Mouse (Mus musculus): ENCODE measurements at regions not wholly inside any gene's neighbourhood (a gene's known extent, or its start where the extent isn't known, plus 50 kb on each side); places are given as distances from the start of the nearest gene placed in this dataset.

DNA sequence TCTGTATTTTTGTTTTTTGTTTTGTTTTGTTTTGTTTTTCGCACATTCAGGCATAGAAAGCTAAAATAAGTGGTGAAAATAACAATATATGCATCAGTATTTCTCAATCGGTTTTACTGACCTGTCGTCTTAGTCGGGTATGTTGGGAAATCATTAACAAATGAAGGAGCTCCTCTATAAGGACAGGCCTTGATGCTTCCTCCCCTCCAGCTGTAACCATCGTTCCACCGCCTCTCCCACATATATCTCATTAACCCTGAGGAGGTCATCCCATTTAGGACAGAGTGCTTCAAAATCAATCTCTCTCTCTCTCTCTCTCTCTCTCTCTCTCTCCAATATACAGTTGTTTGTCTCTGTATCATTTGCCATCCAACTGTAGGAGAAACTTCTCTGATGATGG, 492.4 kb downstream of the Efnb2 start:
- no peak for DNase-seq

DNA sequence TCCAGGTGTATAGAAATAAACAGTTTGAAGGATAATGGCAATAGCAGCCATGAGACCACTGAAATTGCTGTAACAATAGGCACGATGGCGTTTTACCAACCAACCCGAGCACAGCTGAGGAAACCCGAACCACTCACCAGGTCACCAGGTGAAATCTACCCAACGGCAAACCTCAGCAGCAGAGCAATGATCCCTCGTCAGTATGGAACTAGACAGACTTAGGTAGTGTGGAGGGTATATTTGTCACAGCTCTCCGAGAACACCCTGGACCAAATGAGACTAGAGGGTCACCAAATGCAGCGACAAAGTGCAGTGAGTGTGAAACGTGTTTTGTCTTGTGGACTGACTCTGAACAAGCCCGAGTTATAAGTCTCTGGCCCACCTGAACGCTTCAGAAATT, 492.8 kb downstream of the Efnb2 start:
- DNase-seq: no peak

DNA sequence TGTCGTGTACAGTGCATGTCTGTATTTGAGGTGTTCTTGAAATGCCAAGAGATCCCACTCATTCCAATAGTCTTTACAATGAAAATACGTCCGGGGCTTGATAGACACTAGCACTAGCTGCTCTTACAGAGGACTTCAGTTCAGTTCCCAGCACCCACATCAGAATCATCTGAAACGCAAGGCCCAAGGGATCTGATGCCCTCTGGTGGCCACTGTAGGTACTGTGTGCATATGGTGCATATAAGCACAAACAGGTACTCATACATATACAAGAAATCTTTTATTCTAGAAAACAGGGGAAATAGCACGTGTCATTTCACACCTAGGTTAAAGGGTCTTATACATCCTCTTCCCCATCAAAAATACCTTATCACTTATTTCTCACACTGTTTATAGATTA, 513.5 kb downstream of the Efnb2 start:
- DNase-seq: no peak

DNA sequence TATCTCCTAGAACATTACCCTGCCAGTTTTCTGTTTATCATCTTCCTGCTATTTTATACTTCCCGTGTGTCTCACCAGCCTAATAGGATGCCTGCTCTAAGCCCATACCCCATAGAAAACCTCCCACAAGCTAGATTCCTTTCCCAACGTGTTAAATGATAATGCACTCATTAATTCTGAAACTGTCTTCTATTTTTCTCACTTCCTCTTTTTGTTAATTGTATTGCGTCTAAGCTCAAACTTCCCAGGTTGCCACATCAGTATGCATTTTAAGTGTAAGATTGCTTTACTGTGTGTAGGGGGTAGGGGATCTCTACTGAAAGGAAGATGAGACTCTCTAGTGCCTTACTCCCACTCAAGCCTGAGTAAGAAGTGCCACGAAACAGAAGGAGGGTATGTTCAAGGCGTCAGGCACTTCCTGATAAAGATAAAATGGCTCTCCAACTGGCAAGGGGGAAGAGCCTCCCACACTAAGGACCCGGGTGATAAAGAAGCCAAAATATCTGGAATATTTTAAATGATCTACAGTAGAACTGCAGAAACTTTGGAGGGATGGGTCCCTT, 518.0 kb downstream of the Efnb2 start:
- DNase-seq: no peak

DNA sequence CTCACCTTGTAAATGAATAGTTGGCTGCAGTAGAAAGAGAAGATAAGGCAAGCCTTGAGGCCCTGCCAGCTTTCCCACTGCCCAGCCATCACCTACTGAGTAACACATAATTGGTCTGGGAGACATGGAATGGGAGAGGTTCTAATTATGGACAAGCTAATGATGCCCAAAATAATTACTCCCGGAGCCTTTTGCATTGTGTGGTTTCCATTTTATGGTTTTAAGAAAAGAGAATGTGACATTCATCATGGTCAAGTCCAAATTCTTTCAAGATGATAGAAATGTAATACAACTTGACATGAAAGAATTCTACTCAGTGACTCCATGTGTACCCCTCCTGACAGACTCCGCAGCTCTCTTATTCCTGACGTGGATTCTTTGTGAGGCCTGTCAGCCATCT, 518.6 kb downstream of the Efnb2 start:
- no peak for DNase-seq

DNA sequence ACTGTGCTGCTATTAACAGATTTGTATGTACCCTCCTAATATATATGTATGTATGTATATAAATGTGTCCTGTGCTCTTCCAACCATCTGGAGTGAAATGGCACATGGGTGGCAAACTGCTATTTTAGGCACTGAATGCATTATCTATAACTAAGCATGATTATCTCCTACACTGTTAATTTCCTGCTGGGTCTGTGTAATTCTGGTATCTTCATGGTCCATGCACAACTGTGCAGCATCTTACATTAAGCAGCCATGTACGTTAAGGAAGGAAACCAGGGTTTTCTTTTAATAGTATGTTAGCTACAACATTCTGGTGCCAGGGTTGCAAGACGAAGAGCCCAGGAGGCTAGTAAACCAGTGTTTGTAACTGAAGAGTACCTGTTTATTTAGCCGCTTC, 521.3 kb downstream of the Efnb2 start:
- no peak for DNase-seq

DNA sequence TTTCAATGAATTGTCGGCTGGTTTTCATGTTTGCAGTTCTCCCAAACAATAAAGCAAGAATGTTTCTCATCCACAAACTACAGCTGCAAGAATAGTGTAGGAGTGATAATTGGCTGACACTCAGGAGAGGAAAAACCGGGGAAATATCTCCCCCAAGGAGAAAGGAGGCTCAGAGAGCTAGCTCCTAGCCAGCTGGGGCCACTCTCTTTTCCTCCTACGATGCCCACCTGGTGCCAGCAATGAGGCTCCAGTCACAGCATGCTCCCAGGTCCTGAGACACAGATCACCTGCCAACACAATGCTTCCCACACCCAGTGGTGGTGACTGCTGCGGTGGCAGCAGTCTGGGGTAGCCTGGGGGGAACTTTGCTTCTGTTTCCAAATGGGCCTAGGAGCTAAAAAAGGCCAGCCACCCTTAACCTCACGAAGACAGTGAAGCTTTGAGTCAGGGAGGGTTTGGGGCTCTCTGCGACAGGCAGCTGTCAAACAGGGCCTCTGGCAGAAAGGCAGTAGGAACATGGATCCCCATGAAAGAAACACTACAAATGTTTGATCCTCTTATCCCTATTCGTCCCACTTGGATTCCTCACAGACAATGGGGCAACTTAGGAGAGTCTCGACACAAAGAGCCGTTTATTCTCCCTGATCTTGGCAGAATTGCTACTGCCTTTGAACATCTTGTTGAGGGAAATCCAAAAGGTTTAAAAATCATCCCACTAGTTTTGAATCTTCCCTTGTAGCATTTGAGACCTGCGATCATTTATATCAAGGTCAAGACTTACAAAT, 527.8 kb downstream of the Efnb2 start:
- DNase-seq: no peak

DNA sequence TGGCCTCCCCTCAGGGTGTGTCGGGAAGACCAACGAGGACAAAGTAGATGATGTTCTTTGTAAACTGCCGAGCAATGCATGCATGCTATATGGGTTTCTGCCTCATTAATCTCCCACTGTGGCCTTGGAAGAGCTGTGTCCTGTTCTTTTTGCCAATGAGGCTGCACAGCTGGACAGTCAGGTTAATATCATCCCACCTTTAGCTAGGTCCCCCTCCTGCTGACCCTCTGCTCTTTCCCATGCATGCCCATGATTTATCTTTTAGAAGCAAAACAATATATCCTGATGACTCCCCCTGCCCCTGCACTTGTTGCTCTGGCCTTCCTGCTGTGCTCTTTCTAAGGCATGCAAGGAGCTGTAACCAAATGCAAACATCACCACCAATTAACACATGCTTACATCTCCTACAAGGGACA, 529.1 kb downstream of the Efnb2 start:
- DNase-seq: no peak

DNA sequence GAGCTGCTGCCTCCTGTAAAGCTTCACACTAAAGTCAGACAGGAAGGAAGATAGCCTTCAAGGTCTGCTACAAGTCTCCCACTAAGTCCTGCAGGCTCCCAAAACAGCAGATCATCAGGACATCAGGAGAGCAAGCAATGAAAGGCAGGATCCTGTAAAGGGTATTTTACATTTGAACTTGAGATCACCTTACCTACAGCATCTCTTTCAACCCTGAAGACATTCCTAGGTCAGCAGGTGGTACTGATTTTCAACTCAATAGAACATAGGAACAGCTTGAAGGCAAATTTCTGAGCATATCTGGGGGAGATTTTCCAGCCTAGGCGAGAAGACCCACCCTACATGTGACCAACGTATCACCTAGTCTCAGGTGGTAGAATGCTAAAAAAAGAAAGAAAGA, 530.2 kb downstream of the Efnb2 start:
- DNase-seq: no peak

DNA sequence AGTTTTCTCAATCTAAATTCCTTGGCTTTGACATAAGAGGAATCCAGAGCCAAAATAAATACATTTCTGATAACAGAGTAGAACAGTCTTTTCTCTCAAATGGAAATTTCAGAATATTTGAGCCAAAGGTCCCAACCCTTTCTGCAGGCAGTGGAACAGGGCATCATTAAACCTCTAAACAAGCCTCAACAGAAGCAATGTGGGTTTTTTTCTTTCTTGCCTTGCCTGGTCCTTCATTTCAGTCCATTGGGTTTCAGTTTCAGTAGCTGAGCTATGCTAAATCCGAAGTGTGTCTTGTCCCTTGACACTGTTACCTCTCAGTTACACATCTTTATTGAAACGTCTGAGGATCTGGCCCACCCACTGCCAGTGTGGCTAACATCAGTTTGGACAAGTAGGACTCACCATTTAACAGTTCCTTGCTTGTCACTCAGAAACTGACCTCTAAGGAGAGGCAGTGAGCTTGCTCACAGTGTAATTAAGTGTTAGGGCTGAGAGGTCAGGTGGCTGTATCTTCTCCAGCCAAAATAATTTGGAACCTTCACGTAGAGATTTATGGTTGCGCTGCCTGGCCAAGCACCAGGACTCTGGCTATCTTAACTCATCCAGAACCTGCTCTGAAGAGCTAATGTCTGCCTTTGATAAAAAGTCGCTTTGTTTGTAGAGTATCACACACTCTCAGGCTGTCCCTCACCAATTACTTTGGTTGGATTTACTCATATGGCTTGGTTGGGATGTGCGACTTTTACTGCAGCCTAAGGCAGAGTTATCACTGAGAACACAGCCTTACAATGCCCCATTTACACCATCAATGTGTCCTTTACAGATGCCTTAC, 545.2 kb downstream of the Efnb2 start:
- no peak for DNase-seq

DNA sequence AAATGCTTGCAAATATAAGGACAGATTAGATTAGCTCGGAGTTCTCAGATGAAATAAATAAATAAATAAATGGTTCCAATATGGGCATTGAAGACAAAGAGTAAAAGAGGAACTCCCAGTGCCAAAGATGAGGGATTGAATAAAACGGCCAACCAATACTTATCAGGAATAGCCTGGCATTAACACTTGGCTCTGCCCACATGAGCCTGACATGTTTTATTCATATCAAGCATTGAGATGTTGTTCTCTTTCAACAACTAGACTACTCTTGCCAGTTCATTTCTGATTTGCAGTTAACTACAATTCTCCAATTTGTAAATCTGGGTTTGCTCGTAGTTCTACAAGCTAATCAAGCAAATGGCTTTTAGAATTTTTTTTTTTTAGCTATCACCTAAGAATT, 546.4 kb downstream of the Efnb2 start:
- DNase-seq: no peak

DNA sequence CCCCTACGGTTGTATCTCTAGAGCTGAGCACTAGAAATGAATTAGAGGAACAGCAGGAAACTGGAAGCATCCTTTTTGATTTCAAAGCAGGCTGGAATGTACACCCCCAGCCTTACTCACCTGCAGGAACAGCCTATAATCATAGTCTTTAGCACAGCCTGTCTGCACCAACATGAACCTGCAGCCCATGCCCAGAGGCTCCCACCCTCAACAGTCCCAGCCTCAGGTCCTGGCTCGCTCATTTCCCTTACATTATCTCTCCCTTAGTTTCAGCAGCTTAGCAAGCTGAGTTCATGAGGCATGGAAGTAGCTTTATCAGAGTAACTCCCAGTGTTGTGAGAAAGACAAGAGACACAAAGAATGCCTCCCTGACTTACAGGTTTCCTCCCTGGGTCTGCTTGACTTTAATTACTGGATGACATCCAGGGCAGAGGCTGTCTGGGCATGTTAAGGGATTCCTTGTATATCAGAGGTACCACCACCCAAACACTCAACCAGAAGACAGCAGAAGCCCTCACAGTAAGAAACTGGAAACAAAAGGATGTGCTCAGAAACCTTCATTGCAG, 551.2 kb downstream of the Efnb2 start:
- DNase-seq: no peak

DNA sequence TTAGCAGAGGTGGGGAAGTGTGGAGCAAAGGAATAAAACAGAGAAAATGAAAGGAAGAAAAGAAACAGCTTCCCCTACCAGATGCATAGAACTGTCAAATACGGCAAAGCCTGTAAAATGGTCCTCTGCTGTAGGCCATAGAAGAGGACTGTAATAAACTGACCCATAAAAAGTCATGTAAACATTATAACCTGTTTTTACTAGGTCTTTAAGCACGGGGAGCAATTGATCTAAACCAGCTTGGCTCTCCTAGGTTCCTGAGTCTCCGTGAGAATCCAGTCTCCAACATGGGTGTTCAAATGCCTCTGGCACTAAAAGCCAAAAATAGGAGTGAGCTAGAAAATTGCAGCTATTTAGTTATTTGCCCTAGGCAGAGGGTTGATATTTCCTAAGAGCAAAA, 557.5 kb downstream of the Efnb2 start:
- DNase-seq: no peak

DNA sequence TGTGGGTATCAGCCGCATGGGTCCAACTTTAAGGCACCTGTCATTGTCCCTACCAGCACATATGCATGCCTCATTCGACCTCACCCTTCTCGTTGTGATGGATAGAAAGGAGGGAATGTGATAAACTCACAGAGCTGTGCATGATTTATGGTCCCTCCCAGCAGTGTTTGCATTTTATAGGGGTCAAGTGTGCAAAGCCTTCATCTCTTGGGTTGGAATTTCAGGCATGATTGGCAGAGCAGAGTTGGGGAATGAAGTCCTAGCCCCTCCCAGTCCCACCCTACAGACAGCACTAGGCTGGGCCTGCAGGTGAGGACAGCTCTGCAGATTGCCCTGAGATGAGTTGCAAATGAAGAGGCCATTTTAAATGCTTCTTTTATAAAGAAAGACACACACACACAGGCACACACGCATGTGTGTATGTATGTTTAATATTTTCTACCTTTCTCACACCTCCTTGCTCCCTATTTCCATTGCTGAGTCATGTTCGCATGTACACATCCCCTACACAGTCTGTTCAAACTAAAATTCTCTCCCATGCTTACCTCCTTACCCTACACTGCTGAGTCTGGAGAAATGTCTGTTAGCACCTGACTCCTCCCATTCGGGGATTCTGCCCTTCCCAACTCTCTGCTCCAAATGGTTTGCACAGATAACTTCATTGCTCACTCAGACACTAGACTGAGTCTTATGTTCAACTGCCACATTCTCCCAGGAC, 558.9 kb downstream of the Efnb2 start:
- no peak for DNase-seq

DNA sequence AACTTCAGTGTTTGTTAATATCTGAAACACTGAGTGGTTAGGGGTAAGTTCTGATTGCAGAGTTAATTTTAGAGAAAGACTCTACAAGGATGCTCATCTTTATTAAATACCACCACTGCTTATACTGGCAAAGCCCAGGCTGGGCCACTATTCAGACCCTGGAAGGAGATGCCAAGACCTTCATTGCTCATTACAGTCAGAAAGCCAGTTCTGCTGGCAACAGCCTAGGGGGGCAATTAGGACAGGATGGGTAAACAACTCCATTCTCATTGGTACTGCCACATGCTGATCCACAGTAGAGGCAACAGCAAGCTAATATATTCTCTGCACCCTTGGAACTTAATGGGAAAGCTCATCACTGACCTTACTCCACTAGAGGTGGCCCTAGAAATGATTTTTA, 568.5 kb downstream of the Efnb2 start:
- DNase-seq: no peak

DNA sequence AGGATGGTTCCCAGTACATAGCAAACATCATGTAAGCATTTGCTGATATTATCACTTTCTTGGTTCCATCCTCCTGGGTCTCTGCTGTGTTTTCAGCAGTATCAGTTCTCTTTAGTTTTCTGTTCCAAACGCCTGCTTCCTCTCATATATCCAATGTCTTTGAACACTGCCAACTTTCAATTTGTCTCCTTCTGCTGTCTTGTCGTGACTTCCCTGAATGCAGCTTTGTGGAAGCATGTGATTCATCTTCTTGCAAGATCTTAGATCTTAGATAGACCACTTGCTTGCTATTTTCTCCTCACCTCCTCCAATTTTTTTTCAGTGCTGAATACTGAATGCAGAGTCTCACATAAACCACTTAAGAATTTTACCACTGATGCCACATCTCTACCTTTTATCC, 576.4 kb downstream of the Efnb2 start:
- DNase-seq: no peak

DNA sequence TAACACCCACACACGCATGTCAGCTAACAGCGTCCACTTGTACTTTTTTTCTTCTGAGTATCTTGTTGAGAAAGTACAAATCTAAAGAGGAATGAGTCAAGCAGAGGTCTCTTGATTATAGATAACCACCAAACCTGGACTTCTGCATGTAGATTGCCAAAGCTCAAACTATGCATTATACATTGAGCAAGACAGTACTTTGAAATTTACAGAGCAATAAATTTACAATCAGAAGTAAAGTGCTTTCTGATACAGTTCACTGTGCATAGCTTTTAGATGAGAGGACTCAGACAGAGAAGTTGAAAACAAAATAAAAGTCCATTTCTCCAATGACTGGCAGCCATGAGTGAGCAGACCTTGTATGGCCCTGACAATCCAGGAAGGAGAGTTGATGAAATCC, 597.0 kb downstream of the Efnb2 start:
- no peak for DNase-seq

DNA sequence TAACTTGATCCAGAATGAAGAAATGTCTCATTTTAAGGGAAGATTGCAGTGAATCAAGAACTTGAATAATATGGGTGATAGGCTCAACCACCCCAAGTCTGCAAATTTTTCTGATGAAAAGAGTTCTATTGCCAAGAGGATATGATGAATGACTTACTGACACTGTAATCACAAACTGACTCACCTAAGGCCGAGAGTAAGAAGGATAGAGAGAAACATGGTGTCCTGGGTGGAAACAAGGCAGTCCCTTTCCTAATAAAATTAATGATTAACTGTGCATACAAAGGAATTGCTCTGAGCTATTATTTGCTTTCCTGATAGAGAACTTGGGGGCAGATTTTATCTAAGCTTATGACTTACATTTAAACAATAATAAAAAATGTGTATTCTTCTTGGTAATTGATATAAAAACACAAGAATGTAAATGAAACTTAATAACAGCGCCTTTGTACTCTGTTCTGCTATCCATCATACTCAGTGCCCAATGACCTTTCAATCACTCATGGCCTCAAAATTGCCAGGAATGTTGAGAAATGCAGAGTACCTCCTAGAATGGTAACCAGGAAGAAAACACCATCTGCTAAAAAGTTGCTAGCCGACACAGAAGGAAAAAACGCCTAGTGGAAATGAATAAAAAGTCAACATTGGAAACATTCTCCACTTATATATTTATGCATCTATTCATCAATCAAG, 606.7 kb downstream of the Efnb2 start:
- no peak for DNase-seq

DNA sequence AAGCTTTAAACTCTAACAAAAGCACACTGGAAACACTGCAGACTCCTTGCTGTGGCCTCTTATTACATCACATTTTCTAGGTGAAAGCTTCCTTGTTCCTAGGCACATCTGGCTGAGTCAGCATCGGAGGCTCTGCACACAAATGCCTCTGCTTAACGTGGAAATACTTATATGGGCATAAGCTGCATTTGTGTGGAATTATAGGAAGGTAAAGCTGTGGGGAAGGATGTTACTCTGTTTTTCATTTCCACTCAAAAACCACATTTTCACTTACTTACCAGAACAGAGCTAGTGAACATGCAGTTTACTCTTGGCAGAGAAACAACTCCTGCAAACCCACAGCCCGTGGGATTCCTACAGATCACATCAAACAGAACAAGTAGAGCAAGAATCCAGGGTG, 609.9 kb downstream of the Efnb2 start:
- no peak for DNase-seq

DNA sequence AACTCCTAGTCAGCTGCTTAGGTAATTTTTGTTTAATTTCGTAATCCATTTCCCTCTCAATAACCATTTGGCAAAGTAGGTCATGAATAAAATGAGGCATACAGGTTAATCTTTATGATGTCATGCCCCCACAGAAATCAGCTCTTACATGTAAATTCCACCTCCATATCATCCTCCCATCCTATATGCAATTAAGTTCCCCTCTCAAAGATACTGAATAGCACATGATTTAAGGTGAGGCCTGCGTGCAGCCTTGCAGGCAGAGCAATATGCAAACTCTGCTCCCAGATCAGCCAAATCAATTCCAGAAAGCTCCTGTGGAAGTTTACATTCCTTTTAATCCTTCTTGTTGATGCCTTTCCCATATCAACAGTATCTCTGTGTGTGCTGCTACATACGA, 610.3 kb downstream of the Efnb2 start:
- no peak for DNase-seq

DNA sequence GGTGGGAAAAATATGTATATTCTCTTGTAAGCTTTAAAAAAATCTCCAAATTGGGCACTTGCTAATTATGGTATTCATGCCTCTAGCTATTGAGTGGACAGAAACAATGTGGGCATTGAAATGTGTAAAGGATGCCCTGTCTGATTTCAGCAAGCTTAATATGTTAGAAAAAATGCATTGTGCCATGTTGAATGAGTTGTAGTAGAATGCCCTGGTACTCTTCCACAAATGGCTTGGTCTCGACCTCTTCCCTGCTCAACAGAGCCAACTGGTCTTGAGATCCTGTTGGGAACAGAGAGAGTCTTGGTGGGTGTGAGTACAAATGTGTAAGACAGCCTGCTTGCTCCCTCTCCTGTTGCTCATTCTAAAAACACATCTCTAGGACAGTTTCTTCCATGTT, 616.1 kb downstream of the Efnb2 start:
- DNase-seq: no peak

DNA sequence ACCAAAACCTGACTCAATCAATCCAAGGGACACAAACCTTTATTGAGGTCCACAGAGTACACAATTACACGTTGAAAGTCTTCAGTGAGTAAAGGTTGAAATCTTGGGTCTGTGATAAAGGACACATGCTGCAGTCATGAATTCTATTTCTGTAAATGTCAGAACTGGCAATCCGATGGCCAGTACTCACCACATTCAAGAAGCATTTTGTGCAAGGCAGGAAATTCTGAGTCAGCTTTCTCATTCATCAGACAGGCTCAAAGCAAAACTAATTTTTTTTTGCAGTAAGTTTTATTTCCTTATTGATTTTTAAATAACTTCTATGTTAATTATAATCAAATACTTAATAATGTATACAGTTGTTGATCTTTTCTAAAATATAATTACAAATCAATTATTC, 616.7 kb downstream of the Efnb2 start:
- DNase-seq: no peak

All from thymus, adult 18-20 months (tissue).